Mouse (Mus musculus): ENCODE measurements around the gene Palmd.

GRCm38 (mm10) chr3:116936934-116937691 lies 31.7 kb downstream of the Palmd start:
- TF ChIP-seq CTCF (IDR thresholded peaks at IDR 0.05), result no peak
- TF ChIP-seq EP300 (IDR thresholded peaks at IDR 0.05), result no peak

Data from lung, postnatal 0 days (tissue).